Mouse (Mus musculus): Measurements from ENCODE around the gene Ndufs7.

The Ndufs7 gene

GRCm38 (mm10) chr10:80262169-80262568 is 13.2 kb downstream of the Ndufs7 start:
- DNase-seq (ENCODE audit: low spot score) = no peak

GRCm38 (mm10) chr10:80262776-80263365 is 13.9 kb downstream of the Ndufs7 start:
- DNase-seq (ENCODE audit: low spot score) = no peak

DNA sequence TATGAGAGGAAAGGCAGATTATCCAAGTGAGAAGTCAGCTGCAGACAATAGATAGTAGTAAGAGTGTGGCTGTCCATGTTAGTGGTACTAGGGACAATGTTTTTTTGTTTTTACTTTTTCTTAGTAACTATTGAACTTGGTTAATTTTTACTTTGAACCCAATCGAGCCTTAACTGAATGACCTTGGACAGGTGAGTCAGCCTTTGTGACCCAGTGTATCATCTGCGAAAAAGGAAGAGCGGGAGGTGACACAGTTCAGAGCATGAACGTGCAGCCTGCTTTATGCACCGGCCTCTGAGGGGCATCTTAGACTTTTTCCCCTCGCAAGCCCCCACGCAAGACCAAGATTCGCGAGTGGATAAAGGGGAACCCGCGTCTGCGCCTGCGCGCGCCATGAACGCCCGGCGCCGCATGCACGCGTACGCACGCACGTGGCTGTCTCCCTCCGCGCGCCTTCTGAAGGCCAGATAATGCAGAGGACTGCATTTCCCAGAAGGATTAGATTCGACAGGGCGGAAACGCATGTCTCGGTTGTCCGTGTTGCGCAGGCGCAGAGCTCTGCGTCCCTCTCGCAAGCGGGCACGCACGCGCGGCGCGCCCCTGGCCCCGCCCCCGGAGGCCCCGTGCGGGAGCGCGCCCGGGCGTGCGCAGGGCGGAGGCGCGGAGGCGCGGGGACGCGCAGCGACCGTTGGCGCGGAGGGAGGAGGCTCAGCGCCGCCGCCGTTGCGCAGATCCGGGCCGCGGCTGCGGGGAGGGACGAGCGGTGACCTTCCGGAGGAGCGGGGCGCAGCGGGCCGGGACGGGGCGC is 15.6 kb downstream of the Ndufs7 start:
- DNase-seq (ENCODE audit: low spot score) = peak; percentile 97

- no peak for DNase-seq (ENCODE audit: low spot score)
Observed at GRCm38 (mm10) chr10:80265149-80265486, 16.2 kb downstream of the Ndufs7 start.

GRCm38 (mm10) chr10:80270099-80270498 is 21.2 kb downstream of the Ndufs7 start:
- DNase-seq (ENCODE audit: low spot score) = no peak

- DNase-seq (ENCODE audit: low spot score) = no peak
Observed at GRCm38 (mm10) chr10:80270734-80271181, 21.8 kb downstream of the Ndufs7 start.

DNA sequence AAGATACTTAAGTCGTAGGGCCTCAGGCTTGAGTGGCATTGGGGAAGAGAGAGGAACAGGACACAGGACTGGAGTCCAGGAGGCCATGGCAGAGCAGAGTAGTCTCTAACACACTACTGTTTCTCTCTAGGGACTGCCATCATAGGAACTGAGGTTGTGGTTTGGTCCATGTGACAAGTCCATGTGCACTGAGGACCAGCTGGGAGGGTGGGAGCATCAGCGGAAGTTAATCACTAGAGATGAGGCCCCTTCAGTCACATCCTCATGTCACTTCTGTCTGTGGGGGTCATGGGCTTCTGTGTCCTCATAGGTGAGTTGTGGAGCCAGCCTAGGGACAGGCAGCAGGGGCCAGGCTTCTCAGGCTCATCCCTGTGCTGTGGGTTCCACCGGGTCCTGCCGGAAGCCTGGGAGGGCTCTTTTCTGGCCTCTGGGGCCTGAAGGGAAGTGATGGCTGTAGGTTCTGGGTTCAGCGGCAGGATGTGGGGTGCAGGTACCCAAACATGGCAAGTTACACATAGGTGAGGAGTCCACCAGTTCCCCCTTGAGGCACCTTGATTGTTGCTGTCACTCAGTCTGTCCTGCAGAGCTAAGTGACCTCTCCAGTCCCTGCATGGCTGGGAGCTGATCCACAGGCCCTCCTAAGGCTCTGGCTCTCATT is 22.4 kb downstream of the Ndufs7 start:
- no peak for DNase-seq (ENCODE audit: low spot score)

- DNase-seq (ENCODE audit: low spot score) = no peak
Observed at GRCm38 (mm10) chr10:80271870-80272585, 23.1 kb downstream of the Ndufs7 start.

DNA sequence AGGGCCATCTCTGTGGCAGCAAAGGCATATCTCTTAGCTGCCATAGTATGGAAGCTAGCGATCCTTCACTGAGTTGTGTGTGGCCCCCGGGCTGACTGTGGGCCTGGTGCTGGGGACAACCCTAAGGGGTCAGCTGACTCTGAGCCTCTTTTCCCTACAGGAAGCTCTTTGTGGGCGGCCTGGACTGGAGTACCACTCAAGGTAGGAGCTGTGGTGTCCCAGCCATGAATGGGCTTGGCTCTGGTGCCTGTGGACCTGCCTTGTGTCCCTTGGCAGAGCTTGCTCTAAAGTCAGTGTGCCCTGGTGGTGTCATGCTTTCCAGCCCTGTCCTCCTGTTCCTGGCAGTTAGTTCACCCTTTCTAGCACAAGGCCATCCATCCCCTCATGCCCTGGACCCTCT is 24.9 kb downstream of the Ndufs7 start:
- no peak for DNase-seq (ENCODE audit: low spot score)

GRCm38 (mm10) chr10:80276238-80276637 is 27.3 kb downstream of the Ndufs7 start:
- no peak for DNase-seq (ENCODE audit: low spot score)

GRCm38 (mm10) chr10:80278390-80278789 is 29.5 kb downstream of the Ndufs7 start:
- no peak for DNase-seq (ENCODE audit: low spot score)

- DNase-seq (ENCODE audit: low spot score) = no peak
Observed at GRCm38 (mm10) chr10:80279273-80279672, 30.4 kb downstream of the Ndufs7 start.

DNA sequence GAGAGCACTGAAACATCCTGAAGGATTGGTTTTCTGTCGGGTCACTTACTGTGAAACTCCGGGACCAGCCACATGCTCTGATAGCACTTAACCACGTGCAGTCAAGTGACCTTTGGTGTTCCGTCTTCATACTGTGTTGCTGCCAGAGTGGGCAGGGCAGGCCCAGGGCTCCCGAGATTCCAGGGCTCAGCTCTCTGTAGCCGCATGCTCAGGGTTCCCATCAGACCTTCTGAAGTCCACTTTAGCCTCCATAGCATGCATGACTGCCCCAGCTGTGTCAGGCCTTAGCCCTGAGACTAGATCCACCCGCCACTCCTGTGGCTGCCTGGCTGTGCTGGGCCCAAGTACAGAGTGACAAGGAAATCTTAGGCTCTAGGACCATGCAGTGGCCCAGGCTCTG is 32.4 kb downstream of the Ndufs7 start:
- DNase-seq (ENCODE audit: low spot score) = no peak

DNA sequence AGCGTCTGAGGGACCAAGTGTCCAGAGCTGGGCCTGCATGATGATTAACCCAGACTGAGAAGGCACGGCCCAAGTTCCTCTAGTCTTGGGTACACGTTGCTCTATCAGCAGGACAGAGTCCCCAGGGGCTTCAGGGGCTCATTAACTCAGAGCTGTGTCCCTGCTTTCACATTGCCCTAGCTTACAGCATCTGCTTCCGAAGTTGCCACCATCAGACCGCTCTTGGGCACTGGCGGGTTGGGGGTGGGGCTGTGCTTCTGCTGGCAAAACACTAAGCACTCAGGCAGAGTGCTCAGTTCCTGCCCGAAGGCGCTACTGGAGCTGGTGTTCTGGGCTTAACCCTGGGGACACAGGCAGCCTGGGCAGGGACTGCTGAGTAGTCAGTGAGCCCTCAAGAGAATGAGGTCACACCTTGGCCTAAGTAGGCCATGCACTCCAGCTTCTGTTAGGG is 33.0 kb downstream of the Ndufs7 start:
- no peak for DNase-seq (ENCODE audit: low spot score)

- DNase-seq (ENCODE audit: low spot score) = no peak
Observed at GRCm38 (mm10) chr10:80282481-80283441, 33.8 kb downstream of the Ndufs7 start.

DNA sequence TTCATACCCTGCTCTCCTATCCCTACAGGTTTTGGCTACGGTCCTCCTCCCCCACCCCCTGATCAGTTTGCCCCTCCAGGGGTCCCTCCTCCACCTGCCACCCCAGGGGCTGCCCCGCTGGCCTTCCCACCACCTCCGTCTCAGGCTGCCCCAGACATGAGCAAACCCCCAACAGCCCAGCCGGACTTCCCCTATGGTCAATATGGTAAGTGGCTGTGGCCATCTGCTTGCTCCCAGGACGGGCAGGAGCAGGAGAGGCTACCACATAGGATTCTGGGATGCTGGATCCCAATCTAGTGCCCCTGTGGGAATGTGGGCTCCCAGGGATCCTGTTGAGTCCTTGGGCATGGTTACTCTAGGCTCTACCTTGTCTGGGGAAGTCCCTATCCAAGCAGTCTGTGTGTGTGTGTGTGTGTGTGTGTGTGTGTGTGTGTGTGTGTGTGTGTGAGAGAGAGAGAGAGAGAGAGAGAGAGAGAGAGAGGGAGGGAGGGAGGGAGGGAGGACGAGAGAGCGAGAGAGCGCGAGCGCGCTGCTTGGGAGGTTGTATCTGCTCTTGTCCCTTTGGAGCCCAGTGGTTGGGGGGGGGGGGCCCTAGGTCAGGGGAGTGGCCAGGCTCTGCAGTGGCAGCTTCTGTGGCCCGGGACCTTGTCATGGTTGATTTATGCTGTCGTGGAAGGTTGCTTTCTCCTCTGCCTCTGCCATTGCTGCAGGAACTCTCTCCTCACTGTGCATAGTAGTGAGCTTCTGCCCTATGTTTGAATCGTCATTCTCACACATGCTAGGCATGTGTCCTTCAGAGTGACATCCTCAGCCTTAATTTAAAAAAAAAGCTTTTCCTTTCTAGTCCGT is 36.5 kb downstream of the Ndufs7 start:
- no peak for DNase-seq (ENCODE audit: low spot score)

DNA sequence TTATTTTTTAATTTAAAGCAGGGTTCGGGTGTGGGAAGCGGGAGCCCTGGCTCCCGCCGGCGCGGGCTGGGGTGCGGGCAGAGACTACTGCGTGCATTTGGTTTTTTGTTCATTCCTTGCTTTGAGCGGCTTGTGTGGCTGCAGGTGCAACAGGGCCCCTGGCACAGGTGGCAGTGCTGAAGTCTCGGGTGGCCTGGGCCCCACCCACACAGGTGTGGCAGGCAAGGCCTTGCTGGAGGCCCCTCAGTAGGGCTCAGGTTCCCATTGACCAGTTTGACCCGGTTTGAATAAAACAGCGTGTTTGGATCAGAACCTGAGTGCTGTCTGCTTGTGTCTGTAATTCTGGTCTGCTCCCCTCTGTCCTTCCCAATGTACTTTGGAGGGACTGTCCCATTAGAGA is 39.2 kb downstream of the Ndufs7 start:
- DNase-seq (ENCODE audit: low spot score) = no peak

- DNase-seq (ENCODE audit: low spot score) = no peak
Observed at GRCm38 (mm10) chr10:80288657-80289056, 39.7 kb downstream of the Ndufs7 start.

- DNase-seq (ENCODE audit: low spot score) = peak; percentile 91
Observed at GRCm38 (mm10) chr10:80292251-80293146, 43.6 kb downstream of the Ndufs7 start, which contains the start of gene Rps15. Gene Rps15, plus strand, starts transcription at chr10:80292453.
